Mouse (Mus musculus) effector memory CD4-positive, alpha-beta T cell, adult 7 months (primary cell): ENCODE measurements around the gene Cd248. TPM values are rescaled to one million over a fixed set of nuclear protein-coding genes. Genes with fewer than 3 reads are reported as not detected.

Experiments used
- polyA plus RNA-seq: library from polyadenylated mRNA; unstranded; fragments of 100-300 nt; shearing (Covaris generic); gene quantifications from one replicate; pipeline ENCODE4 v1.2.1, GENCODE M21; 2017

Cd248 gene
- not detected for polyA plus RNA-seq

DNA sequence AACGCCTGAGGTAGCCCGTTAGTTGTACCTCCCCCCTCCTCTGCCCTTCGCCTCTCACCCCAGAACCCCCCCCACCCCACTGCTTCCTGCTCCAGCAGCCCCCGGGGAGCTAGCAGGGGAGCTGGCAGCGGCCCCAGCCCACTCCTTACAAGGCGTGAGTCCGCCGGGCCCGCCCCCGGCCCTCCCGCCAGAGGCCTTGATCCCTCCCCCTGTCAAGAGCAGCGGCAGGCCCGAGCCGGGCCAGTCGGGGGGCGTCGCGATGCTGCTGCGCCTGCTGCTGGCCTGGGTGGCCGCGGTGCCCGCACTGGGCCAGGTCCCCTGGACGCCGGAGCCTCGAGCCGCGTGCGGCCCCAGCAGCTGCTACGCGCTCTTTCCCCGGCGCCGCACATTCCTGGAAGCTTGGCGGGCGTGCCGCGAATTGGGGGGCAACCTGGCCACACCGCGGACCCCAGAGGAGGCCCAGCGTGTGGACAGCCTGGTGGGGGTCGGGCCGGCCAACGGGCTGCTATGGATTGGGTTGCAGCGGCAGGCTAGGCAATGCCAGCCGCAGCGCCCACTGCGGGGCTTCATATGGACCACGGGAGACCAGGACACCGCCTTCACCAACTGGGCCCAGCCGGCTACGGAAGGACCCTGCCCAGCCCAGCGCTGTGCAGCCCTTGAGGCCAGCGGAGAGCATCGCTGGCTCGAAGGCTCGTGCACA is at the start of gene Cd248:
Cd248 (plus strand) TSS at position 212 of the 703 bp plus-strand sequence.

DNA sequence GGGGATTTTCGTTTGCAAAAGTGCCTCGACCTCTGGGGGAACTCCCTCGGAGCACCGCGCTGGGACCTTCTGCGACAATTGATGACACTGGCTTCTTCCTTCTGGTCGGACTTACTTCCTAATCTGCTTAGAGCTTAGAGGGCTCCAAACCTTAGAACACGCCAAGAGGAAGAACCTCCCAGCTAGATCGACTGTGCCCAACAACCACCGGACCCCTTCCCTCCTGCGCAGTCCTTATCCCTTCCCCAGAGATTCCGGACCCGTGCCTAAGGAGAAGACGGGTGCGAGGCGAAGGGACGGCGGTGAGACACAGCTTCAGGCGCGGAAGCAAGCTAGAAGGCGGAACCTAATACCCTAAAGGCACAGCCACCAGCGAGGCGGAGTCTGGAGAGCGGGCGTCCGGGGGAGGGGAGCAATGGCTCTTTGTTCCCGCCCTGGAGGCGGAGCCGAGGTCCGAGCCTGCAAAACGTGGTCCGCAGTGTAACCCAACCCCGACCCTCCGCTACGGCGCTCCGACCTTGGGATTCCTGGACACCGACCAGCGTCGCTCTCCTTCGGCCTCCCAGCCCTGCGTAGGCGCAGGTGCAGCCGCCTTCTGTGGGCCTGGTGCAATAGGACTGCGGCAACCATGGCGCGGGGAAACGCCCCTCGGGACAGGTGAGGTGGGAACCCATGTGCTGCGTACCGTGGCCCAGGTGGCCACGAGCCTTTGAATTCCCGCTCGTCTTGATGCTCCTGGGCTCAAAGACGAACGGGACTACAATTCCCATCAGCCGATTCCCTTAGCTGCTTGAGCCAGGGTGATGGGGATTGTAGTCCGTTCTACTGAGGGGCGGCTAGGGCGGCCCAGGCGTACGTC is 44.0 kb upstream of the Cd248 start, which contains the start of gene Slc29a2:
Slc29a2 (plus strand) TSS at position 240 of the 859 bp plus-strand sequence.

GRCm38 (mm10) chr19:5038709-5039156 is 29.1 kb upstream of the Cd248 start, which contains the start of the genes B4gat1 and AC124502.3:
TSS of gene B4gat1 (plus strand) at chr19:5038826.
TSS of gene AC124502.3 (plus strand) at chr19:5038891.

GRCm38 (mm10) chr19:5040862-5041523 is 26.9 kb upstream of the Cd248 start, which contains the start of gene Brms1:
TSS of gene Brms1 (plus strand) at chr19:5041354.

DNA sequence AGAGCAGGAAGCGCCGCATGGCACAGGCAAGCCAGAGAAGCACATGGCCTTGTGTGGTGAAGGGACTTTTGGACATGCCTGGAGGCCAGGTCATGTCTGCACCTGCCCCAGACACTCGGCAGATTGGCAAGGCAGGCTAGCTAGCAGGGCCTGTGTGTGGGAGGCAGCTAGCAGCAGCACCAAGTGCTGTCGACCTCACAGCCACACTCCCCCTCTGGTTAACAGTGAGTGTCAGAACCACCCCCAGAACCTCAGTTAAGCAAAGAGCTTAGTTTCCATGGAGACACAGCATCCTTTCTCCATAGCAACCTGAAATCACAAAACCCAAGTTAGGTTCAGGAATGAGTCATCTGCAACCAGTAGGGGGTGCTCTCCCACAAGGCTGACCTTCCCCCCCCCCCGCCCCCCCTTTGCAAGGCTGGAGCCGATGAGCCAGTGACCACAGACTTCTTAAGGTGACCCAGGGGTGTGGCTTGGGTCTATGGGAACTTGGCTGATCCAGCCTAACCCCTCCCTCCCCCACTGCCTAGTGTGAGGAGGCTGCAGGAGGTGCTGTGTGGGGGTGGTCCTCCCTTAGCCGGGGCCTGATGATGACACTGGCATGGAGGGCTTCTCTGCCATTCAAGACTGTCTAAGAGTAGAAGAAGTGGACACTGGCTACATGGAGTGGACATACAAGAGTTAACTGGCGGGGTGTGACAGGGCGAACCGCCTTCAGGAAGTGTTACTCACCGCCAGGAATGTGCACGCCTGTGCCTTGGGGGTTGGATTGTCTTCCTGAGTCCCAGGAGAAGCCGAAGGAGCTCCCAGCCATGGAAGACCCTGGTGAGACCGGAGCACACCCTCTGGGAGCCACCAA is 17.6 kb upstream of the Cd248 start, which contains the start of gene Rin1:
Rin1 (plus strand) TSS at position 435 of the 859 bp plus-strand sequence.

DNA sequence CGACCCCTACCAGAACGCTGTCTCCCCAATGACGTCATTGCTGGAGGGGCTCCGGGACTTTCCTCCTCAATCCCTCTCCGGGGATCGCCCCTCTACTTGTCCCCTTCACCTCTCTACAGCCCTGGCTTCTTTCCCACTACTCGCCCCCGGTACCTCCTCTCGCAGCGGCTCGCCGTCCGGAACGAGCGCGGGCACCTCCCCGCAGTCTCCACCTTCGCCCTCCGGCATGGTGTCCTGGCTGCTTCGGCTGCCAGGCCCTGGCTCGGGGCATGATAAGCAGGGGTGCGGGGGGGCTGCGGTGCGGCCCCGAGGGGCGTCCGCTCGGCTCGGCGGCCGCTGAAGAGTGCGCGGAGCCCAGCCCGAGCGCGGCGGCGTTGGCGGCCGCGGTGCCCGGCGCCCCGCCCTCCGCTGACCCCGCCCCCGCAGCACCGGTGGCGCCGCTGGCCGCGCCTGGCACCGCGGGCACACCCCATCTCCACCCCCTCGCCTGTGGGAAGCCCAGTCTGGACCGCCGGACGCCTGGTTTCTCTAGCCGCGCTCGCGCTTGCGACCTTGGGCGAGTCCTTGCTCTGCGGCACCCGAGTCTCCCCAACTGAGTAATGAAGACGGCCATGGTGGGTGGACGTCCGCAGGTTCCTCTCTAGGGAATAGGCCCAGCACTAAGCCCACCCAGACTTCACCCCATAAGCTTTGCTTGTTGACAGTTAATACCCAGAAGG is 17.4 kb downstream of the Cd248 start, which contains the start of gene Tmem151a:
Tmem151a (minus strand) TSS at position 387 of the 719 bp plus-strand sequence.

GRCm38 (mm10) chr19:5087884-5088728 is 20.2 kb downstream of the Cd248 start, which contains the start of gene Yif1a:
TSS of gene Yif1a (plus strand) at chr19:5088538.

GRCm38 (mm10) chr19:5098363-5099143 is 30.7 kb downstream of the Cd248 start, which contains the start of gene Cnih2:
TSS of gene Cnih2 (minus strand) at chr19:5098521.

GRCm38 (mm10) chr19:5106731-5107191 is 38.9 kb downstream of the Cd248 start, which contains the start of gene Rab1b:
TSS of gene Rab1b (minus strand) at chr19:5107072.

DNA sequence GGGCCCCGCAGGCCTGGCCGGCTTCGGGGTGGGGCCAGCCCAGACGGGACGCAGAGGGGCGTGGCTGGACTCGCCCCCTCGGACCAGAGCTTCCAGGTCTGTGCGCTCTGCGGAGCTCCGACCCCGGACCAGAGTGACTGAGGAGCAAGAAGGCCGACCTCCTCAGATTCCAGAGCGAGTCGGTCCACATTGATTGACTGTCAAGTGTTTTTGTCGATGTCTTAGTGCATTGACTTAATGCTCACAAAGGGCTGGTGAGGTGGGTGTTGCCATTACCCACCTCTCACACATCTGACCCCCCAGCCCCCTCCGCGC is 50.5 kb downstream of the Cd248 start, which contains the start of gene Klc2:
Klc2 (minus strand) TSS at position 177 of the 315 bp plus-strand sequence.

Other genes starting within 250 kb of the Cd248 start
- gene Ccs, start 228.7 kb upstream of the Cd248 start, polyA plus RNA-seq: 28.8 TPM
- not detected for gene Ccdc87, start 228.7 kb upstream of the Cd248 start, polyA plus RNA-seq
- gene Ctsf, start 212.9 kb upstream of the Cd248 start, polyA plus RNA-seq: 2.1 TPM
- gene Actn3, start 190.2 kb upstream of the Cd248 start, polyA plus RNA-seq: not detected
- 4.4 TPM for gene Zdhhc24, start 189.4 kb upstream of the Cd248 start, polyA plus RNA-seq
- 0.41 TPM for gene Bbs1, start 161.4 kb upstream of the Cd248 start, polyA plus RNA-seq
- gene Dpp3, start 139.8 kb upstream of the Cd248 start, polyA plus RNA-seq: 57.2 TPM
- not detected for gene Peli3, start 125.0 kb upstream of the Cd248 start, polyA plus RNA-seq
- 37.5 TPM for gene Mrpl11, start 105.9 kb upstream of the Cd248 start, polyA plus RNA-seq
- not detected for gene Npas4, start 77.8 kb upstream of the Cd248 start, polyA plus RNA-seq
- 3.6 TPM for gene Slc29a2, start 44.2 kb upstream of the Cd248 start, polyA plus RNA-seq
- 1.8 TPM for gene B4gat1, start 29.3 kb upstream of the Cd248 start, polyA plus RNA-seq
- 0.62 TPM for gene AC124502.3, start 29.2 kb upstream of the Cd248 start, polyA plus RNA-seq
- gene Brms1, start 26.7 kb upstream of the Cd248 start, polyA plus RNA-seq: 102 TPM
- 0.72 TPM for gene Rin1, start 17.6 kb upstream of the Cd248 start, polyA plus RNA-seq
- 0.88 TPM for gene Tmem151a, start 17.5 kb downstream of the Cd248 start, polyA plus RNA-seq
- gene Yif1a, start 20.5 kb downstream of the Cd248 start, polyA plus RNA-seq: 30.1 TPM
- gene Cnih2, start 30.4 kb downstream of the Cd248 start, polyA plus RNA-seq: 0.76 TPM
- gene Rab1b, start 39.0 kb downstream of the Cd248 start, polyA plus RNA-seq: 149 TPM
- gene Klc2, start 50.5 kb downstream of the Cd248 start, polyA plus RNA-seq: 4.3 TPM
- gene Pacs1, start 205.0 kb downstream of the Cd248 start, polyA plus RNA-seq: 92.1 TPM
- 304 TPM for gene Sf3b2, start 227.4 kb downstream of the Cd248 start, polyA plus RNA-seq
- gene Gal3st3, start 230.3 kb downstream of the Cd248 start, polyA plus RNA-seq: not detected